Mouse (Mus musculus): ENCODE results near the gene Prkcg. TPM values are rescaled to one million over a fixed set of nuclear protein-coding genes. Genes with fewer than 3 reads are reported as not detected.
"Not testable (repeated sequence)": the region's sequence is repeated elsewhere in the genome, so short reads cannot be mapped to it uniquely, and the experiment has no call there.

Prkcg gene
- polyA plus RNA-seq, 1 experiment from 2014 or later = 0.57 TPM

DNA sequence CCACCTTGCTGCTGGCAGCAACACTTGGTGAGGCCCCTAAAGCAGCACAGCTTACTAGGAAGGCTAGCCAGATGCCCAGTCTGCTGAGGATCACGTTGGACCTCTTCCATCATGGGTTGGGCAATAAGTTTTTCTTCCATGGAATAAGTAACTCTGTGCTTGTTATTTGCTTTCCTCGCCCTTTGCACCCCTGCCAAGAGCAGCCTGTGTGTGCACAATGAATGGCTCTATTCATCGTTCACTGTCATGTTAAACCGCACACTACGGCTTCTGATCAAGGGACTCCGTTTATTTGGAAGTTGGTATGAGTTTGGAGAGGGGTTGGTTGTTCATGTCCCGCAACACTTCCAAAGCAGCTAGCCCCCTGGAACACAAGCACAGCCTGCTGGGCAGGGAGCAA is 1.8 kb upstream of the Prkcg start:
- Histone ChIP-seq H3K36me3 (ENCODE audit: control insufficient read depth, insufficient read depth) (no peaks in the 10 kb centered on the region), H3K9ac (ENCODE audit: low read depth, low read length) (no peak overlapping the region), H3K27ac (ENCODE audit: low read depth, low read length) (no peak overlapping the region), H3K27me3 (replicated peaks; ENCODE audit: control insufficient read depth, insufficient read depth, low read length) (no peaks in the 10 kb centered on the region), H3K4me2 (replicated peaks; ENCODE audit: low read depth) (no peak overlapping the region), H3K4me1 (replicated peaks; ENCODE audit: control insufficient read depth, insufficient read depth, low read length) (0 out of 2 replicates have a peak, but pooled peaks cover 6% of the 10 kb centered on the region), H3K4me3 (ENCODE audit: low read depth, low read length) (no peak overlapping the region), H3K9me3 (ENCODE audit: control insufficient read depth) (no peaks in the 10 kb centered on the region)
- WGBS = 37% methylated on average over 7 of the region's 7 CpGs
- no peak for TF ChIP-seq CTCF (IDR thresholded peaks at IDR 0.05; ENCODE audit: low read depth)
- ATAC-seq = peak; percentile 64

- no peaks in the 10 kb centered on the region for H3K36me3 ChIP-seq (ENCODE audit: control insufficient read depth, insufficient read depth)
- no peak for TF ChIP-seq CTCF (IDR thresholded peaks at IDR 0.05; ENCODE audit: low read depth)
- peak overlapping the region; percentile 79 for H3K27ac ChIP-seq (ENCODE audit: low read depth, low read length)
- H3K9ac ChIP-seq (ENCODE audit: low read depth, low read length) = peak overlapping the region; percentile 65
- 0 out of 2 replicates have a peak, but pooled peaks cover 12% of the 10 kb centered on the region for H3K4me1 ChIP-seq (replicated peaks; ENCODE audit: control insufficient read depth, insufficient read depth, low read length)
- 2% methylated on average over 18 of the region's 18 CpGs for WGBS
- peak; percentile 73 for ATAC-seq
- peak overlapping the region; percentile 73 for H3K4me2 ChIP-seq (replicated peaks; ENCODE audit: low read depth)
- H3K27me3 ChIP-seq (replicated peaks; ENCODE audit: control insufficient read depth, insufficient read depth, low read length) = no peaks in the 10 kb centered on the region
- H3K9me3 ChIP-seq (ENCODE audit: control insufficient read depth) = no peaks in the 10 kb centered on the region
- peak overlapping the region; percentile 53 for H3K4me3 ChIP-seq (ENCODE audit: low read depth, low read length)
These were observed 1.5 kb downstream of the Prkcg start for GRCm38 (mm10) chr7:3290257-3291033.

- Histone ChIP-seq H3K4me1 (replicated peaks; ENCODE audit: control insufficient read depth, insufficient read depth, low read length) (0 out of 2 replicates have a peak, but pooled peaks cover 12% of the 10 kb centered on the region), H3K4me3 (ENCODE audit: low read depth, low read length) (peak overlapping the region; percentile 53), H3K9me3 (ENCODE audit: control insufficient read depth) (no peaks in the 10 kb centered on the region), H3K36me3 (ENCODE audit: control insufficient read depth, insufficient read depth) (no peaks in the 10 kb centered on the region), H3K27ac (ENCODE audit: low read depth, low read length) (peak overlapping the region; percentile 73), H3K9ac (ENCODE audit: low read depth, low read length) (peak overlapping the region; percentile 65), H3K27me3 (replicated peaks; ENCODE audit: control insufficient read depth, insufficient read depth, low read length) (no peaks in the 10 kb centered on the region), H3K4me2 (replicated peaks; ENCODE audit: low read depth) (peak overlapping the region; percentile 73)
- no peak for ATAC-seq
- 20% methylated on average over 6 of the region's 6 CpGs for WGBS
- no peak for TF ChIP-seq CTCF (IDR thresholded peaks at IDR 0.05; ENCODE audit: low read depth)
These were observed 2.2 kb downstream of the Prkcg start for GRCm38 (mm10) chr7:3291197-3291596.

DNA sequence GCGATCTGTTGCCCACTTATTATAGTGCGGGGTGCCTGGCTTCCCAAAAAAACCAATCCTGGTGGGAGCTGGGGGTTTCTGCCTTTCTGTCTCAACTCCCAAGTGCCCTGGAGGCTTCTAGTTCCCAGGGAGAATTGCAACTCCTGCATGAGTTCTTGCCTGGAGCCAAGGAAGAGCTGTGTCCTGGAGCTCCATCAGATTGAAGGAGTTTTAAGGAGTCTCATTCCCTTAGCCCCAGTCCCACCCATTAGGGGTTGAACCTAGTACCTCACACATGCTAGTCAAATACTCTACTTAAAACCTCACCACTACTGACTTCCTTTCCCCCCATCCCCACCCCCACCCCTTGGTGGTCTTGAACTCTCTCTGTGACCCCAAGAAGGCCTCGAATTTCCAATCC is 2.8 kb downstream of the Prkcg start:
- no peak for ATAC-seq
- no peak for TF ChIP-seq CTCF (IDR thresholded peaks at IDR 0.05; ENCODE audit: low read depth)
- H3K9ac ChIP-seq (ENCODE audit: low read depth, low read length) = peak overlapping the region; percentile 32; the same call in 1 of the 2 replicates
- H3K9me3 ChIP-seq (ENCODE audit: control insufficient read depth) = no peaks in the 10 kb centered on the region
- 0 out of 2 replicates have a peak, but pooled peaks cover 12% of the 10 kb centered on the region for H3K4me1 ChIP-seq (replicated peaks; ENCODE audit: control insufficient read depth, insufficient read depth, low read length)
- H3K27me3 ChIP-seq (replicated peaks; ENCODE audit: control insufficient read depth, insufficient read depth, low read length) = no peaks in the 10 kb centered on the region
- peaks cover 3% of the 10 kb centered on the region for H3K36me3 ChIP-seq (ENCODE audit: control insufficient read depth, insufficient read depth)
- peak overlapping the region; percentile 69 for H3K27ac ChIP-seq (ENCODE audit: low read depth, low read length)
- WGBS = 65% methylated on average over 3 of the region's 3 CpGs
- peak overlapping the region; percentile 73 for H3K4me2 ChIP-seq (replicated peaks; ENCODE audit: low read depth)
- H3K4me3 ChIP-seq (ENCODE audit: low read depth, low read length) = peak overlapping the region; percentile 53

- peak overlapping the region; percentile 73 for H3K4me2 ChIP-seq (replicated peaks; ENCODE audit: low read depth)
- H3K9ac ChIP-seq (ENCODE audit: low read depth, low read length); H3K9me3 ChIP-seq (ENCODE audit: control insufficient read depth); ATAC-seq; H3K36me3 ChIP-seq (ENCODE audit: control insufficient read depth, insufficient read depth); H3K27me3 ChIP-seq (replicated peaks; ENCODE audit: control insufficient read depth, insufficient read depth, low read length): not testable (repeated sequence)
- peak overlapping the region; percentile 53 for H3K4me3 ChIP-seq (ENCODE audit: low read depth, low read length)
- H3K27ac ChIP-seq (ENCODE audit: low read depth, low read length) = peak overlapping the region; percentile 69
- 37% methylated on average over 12 of the region's 12 CpGs for WGBS
- H3K4me1 ChIP-seq (replicated peaks; ENCODE audit: control insufficient read depth, insufficient read depth, low read length) = 0 out of 2 replicates have a peak, but pooled peaks cover 12% of the 10 kb centered on the region
These were observed 3.3 kb downstream of the Prkcg start for GRCm38 (mm10) chr7:3292271-3292670.

- peak; percentile 85 for ATAC-seq
- Histone ChIP-seq H3K36me3 (ENCODE audit: control insufficient read depth, insufficient read depth) (peaks cover 13% of the 10 kb centered on the region), H3K4me1 (replicated peaks; ENCODE audit: control insufficient read depth, insufficient read depth, low read length) (0 out of 2 replicates have a peak, but pooled peaks cover 12% of the 10 kb centered on the region), H3K27me3 (replicated peaks; ENCODE audit: control insufficient read depth, insufficient read depth, low read length) (no peaks in the 10 kb centered on the region), H3K4me2 (replicated peaks; ENCODE audit: low read depth) (peak overlapping the region; percentile 73), H3K27ac (ENCODE audit: low read depth, low read length) (peak overlapping the region; percentile 69), H3K4me3 (ENCODE audit: low read depth, low read length) (peak overlapping the region; percentile 53), H3K9ac (ENCODE audit: low read depth, low read length) (0 out of 2 replicates have a peak overlapping the region, but pooled peaks have one; percentile 35), H3K9me3 (ENCODE audit: control insufficient read depth) (no peaks in the 10 kb centered on the region)
- TF ChIP-seq CTCF (IDR thresholded peaks at IDR 0.05; ENCODE audit: low read depth) = peak; percentile 56
- WGBS = under 1% methylated on average over 14 of the region's 14 CpGs
These were observed 3.8 kb downstream of the Prkcg start for GRCm38 (mm10) chr7:3292791-3293190.

All from intestine, postnatal 0 days (tissue).